Mouse (Mus musculus) lung, embryonic 15.5 days (tissue): Measurements from ENCODE around the gene Psmd4. TPM values are rescaled to one million over a fixed set of nuclear protein-coding genes. Genes with fewer than 3 reads are reported as not detected.

Source experiments
- ATAC-seq: fragments of 200-750 bp; cut with Nextera tagmentation; 2 replicates; pipeline ENCODE4 v1.8.0; 2017; ENCODE audit warnings: moderate number of reproducible peaks, borderline replicate concordance; ENCODE audit not compliant: low FRiP score, low TSS enrichment; ENCODE audit errors: extremely low read depth
- H3K27ac ChIP-seq: fragments of 300-500 bp; sonication (generic); 2 replicates; pipeline ENCODE4 v1.5.1; 2015; ENCODE audit warnings: moderate library complexity, mild to moderate bottlenecking, inconsistent platforms
- H3K27me3 ChIP-seq: fragments of 300-500 bp; sonication (generic); 2 replicates; pipeline ENCODE4 v1.6.1; 2015; ENCODE audit warnings: inconsistent platforms
- H3K36me3 ChIP-seq: fragments of 300-500 bp; sonication (generic); 2 replicates; pipeline ENCODE4 v1.6.1; 2015; ENCODE audit warnings: inconsistent platforms
- H3K4me1 ChIP-seq: fragments of 300-500 bp; sonication (generic); 2 replicates; pipeline ENCODE4 v1.6.1; 2015; ENCODE audit warnings: inconsistent platforms
- H3K4me2 ChIP-seq: fragments of 300-500 bp; sonication (generic); 2 replicates; pipeline ENCODE4 v1.6.1; 2015; ENCODE audit warnings: inconsistent platforms, mild to moderate bottlenecking, moderate library complexity
- H3K4me3 ChIP-seq: fragments of 300-500 bp; sonication (generic); 2 replicates; pipeline ENCODE4 v1.5.1; 2015; ENCODE audit warnings: mild to moderate bottlenecking, inconsistent platforms
- H3K9ac ChIP-seq: fragments of 300-500 bp; sonication (generic); 2 replicates; pipeline ENCODE4 v1.6.1; 2015; ENCODE audit warnings: inconsistent platforms
- H3K9me3 ChIP-seq: fragments of 300-500 bp; sonication (generic); 2 replicates; pipeline ENCODE4 v1.6.1; 2016; ENCODE audit warnings: inconsistent platforms
- WGBS: fragments of 180-500 bp; shearing (Covaris S2); methylation state at CpG from one replicate; pipeline ENCODE4 v1.1.7; 2015; 5-methylcytosine and 5-hydroxymethylcytosine counted together
- polyA plus RNA-seq: library from polyadenylated mRNA; unstranded; fragments of >200 nt; fragmentation: Nextera tagmentation; extraction: Ambion mirVana; gene quantifications from 2 replicates; pipeline ENCODE4 v1.2.1, GENCODE M21; 2015

Gene Psmd4
- polyA plus RNA-seq: 239 and 245 TPM in 2 replicates

DNA sequence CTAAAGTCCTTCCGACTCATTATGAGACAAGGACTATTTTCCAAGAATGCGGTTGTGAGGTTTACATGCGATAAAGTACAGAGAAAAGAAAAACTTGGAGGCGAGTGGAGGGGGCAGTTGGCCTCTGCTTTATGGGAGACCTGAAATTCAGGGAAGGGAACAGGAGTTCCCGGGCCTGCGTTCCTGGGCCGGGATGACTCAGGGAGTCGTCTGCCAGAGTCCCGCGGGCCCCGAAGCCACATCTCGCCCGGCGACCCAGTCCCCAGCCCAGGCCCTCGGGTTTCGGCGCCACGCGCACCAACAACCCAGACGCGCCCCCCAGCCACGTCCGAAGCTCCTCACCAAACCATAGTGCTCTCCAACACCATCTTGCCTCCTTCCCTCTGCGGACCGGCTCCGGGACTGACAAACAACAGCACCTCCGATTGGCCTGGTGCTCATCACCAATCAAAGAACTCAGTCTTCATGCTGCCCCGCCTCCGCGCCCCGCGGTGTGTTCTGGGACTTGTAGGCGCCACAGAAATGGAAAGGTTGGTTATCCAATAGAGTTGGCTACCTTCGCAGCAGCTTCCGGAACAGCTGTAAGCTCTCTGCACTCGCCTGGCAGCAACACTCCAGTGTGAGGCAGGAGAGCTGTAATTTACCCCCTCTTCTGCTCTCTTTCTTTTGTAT, at the start of gene Psmd4:
TSS of gene Psmd4 (minus strand) at position 449 of the 672 bp plus-strand sequence.
- Histone ChIP-seq H3K27me3 (no peaks in the 10 kb centered on the region), H3K36me3 (0 out of 2 replicates have a peak, but pooled peaks cover 3% of the 10 kb centered on the region), H3K9ac (peak within 1 kb of the TSS; percentile 94), H3K9me3 (no peaks in the 10 kb centered on the region), H3K4me1 (peaks cover 8% of the 10 kb centered on the region), H3K27ac (peak within 1 kb of the TSS; percentile 90), H3K4me3 (peak within 1 kb of the TSS; percentile 88), H3K4me2 (peak within 1 kb of the TSS; percentile 61)
- WGBS: under 1% methylated on average over 34 of the region's 36 CpGs
- peak; percentile 99 for ATAC-seq

GRCm38 (mm10) chr3:95088071-95088470, 45.7 kb upstream of the Psmd4 start:
- H3K9me3 ChIP-seq: no peaks in the 10 kb centered on the region
- H3K4me2 ChIP-seq: no peak overlapping the region
- no peak overlapping the region for H3K27ac ChIP-seq
- WGBS: 93% methylated on average over 1 of the region's 1 CpGs
- H3K27me3 ChIP-seq: no peaks in the 10 kb centered on the region
- ATAC-seq: no peak
- H3K4me3 ChIP-seq: no peak overlapping the region
- no peak overlapping the region for H3K9ac ChIP-seq
- no peaks in the 10 kb centered on the region for H3K4me1 ChIP-seq
- H3K36me3 ChIP-seq: peaks cover 7% of the 10 kb centered on the region; the same call in 1 of the 2 replicates

DNA sequence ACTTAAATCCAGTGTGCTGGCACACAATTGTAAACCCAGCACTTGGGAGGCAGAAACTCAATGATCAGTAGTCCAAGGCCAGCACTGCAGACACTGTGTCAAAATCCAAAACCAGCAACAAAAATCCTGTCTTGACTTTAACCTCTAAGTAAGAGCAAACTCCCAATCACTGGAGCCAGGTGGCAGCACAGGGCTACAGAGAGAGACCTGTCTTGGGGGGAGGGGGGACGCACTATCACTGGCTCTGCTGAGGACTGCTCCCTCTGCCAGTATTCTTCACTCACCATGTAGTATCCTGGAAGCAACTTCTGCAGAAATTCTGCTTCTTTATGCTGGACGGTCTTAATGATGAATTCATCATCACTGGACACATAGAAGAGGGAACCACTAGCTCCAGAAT, 29.2 kb upstream of the Psmd4 start:
- no peaks in the 10 kb centered on the region for H3K27me3 ChIP-seq
- H3K36me3 ChIP-seq: peaks cover 83% of the 10 kb centered on the region
- H3K9me3 ChIP-seq: no peaks in the 10 kb centered on the region
- H3K4me3 ChIP-seq: no peak overlapping the region
- H3K4me2 ChIP-seq: no peak overlapping the region
- H3K4me1 ChIP-seq: no peaks in the 10 kb centered on the region
- no peak for ATAC-seq
- H3K27ac ChIP-seq: no peak overlapping the region
- H3K9ac ChIP-seq: no peak overlapping the region
- 91% methylated on average over 2 of the region's 2 CpGs for WGBS

- no peaks in the 10 kb centered on the region for H3K9me3 ChIP-seq
- no peak overlapping the region for H3K9ac ChIP-seq
- peaks cover 93% of the 10 kb centered on the region for H3K36me3 ChIP-seq
- ATAC-seq: no peak
- no peak overlapping the region for H3K4me2 ChIP-seq
- H3K27me3 ChIP-seq: no peaks in the 10 kb centered on the region
- no peaks in the 10 kb centered on the region for H3K4me1 ChIP-seq
- no peak overlapping the region for H3K4me3 ChIP-seq
- 83% methylated on average over 11 of the region's 11 CpGs for WGBS
- no peak overlapping the region for H3K27ac ChIP-seq
Observed at GRCm38 (mm10) chr3:95066570-95066969, 24.2 kb upstream of the Psmd4 start.

DNA sequence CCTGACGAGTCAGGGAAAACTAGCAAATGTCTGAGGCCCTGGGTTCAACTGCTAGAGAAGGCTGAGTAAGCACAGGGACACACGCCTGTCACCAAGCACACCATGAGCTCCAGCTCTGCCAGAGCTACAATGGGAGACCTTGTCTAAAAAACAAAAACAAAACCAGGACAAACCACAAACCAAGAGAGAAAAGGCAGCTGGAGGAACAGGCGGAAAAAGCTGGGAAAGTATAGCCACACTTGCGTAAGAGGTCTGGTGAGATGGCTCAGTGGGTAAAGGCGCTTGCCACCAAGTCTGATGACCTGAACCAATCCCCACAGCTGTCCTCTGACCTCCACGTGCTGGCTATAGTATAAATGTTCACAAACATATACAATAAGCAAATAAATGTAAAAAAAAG, 23.7 kb upstream of the Psmd4 start:
- no peak for ATAC-seq

DNA sequence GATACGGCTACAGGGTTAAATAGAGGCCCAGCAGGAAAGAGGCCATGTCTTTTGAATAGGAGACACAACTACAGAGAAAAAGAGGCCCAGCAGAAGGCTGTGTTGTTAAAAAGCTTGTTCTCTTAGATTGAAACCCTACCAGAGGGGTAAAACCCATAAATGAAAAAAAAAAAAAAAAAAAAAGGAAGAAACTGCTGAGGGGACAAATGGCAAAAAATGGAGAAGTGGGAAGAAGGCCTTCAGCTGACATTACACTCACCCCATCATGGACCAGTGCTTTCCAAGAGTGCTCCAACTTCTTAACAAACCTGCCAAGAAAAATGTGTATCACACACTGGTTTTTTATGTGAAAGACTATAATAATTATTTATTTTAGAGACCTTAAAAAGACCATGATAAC, 23.1 kb upstream of the Psmd4 start:
- no peak overlapping the region for H3K4me2 ChIP-seq
- peaks cover 93% of the 10 kb centered on the region for H3K36me3 ChIP-seq
- no peaks in the 10 kb centered on the region for H3K9me3 ChIP-seq
- no peak overlapping the region for H3K9ac ChIP-seq
- no peaks in the 10 kb centered on the region for H3K4me1 ChIP-seq
- H3K27me3 ChIP-seq: no peaks in the 10 kb centered on the region
- 81% methylated on average over 1 of the region's 1 CpGs for WGBS
- H3K4me3 ChIP-seq: no peak overlapping the region
- no peak overlapping the region for H3K27ac ChIP-seq
- no peak for ATAC-seq

More for the DNA sequence above, 23.7 kb upstream of the Psmd4 start:
- H3K27ac ChIP-seq: no peak overlapping the region
- H3K9me3 ChIP-seq: no peaks in the 10 kb centered on the region
- H3K27me3 ChIP-seq: no peaks in the 10 kb centered on the region
- H3K4me1 ChIP-seq: no peaks in the 10 kb centered on the region
- H3K9ac ChIP-seq: no peak overlapping the region
- H3K4me3 ChIP-seq: no peak overlapping the region
- H3K4me2 ChIP-seq: no peak overlapping the region
- peaks cover 93% of the 10 kb centered on the region for H3K36me3 ChIP-seq
- WGBS: 86% methylated on average over 6 of the region's 6 CpGs

- Histone ChIP-seq H3K27ac (no peak overlapping the region), H3K4me1 (no peaks in the 10 kb centered on the region), H3K4me3 (no peak overlapping the region), H3K9me3 (no peaks in the 10 kb centered on the region), H3K36me3 (peaks cover 95% of the 10 kb centered on the region), H3K4me2 (no peak overlapping the region), H3K9ac (no peak overlapping the region), H3K27me3 (no peaks in the 10 kb centered on the region)
- ATAC-seq: no peak
- 92% methylated on average over 4 of the region's 4 CpGs for WGBS
Observed at GRCm38 (mm10) chr3:95063741-95064140, 21.3 kb upstream of the Psmd4 start.

- peaks cover 24% of the 10 kb centered on the region for H3K4me1 ChIP-seq
- no peak overlapping the region for H3K4me3 ChIP-seq
- H3K9me3 ChIP-seq: no peaks in the 10 kb centered on the region
- no peak overlapping the region for H3K27ac ChIP-seq
- no peaks in the 10 kb centered on the region for H3K27me3 ChIP-seq
- peaks cover 48% of the 10 kb centered on the region for H3K36me3 ChIP-seq
- ATAC-seq: no peak
- H3K4me2 ChIP-seq: no peak overlapping the region
- 77% methylated on average over 8 of the region's 8 CpGs for WGBS
- no peak overlapping the region for H3K9ac ChIP-seq
Observed at GRCm38 (mm10) chr3:95058078-95058477, 15.7 kb upstream of the Psmd4 start.

DNA sequence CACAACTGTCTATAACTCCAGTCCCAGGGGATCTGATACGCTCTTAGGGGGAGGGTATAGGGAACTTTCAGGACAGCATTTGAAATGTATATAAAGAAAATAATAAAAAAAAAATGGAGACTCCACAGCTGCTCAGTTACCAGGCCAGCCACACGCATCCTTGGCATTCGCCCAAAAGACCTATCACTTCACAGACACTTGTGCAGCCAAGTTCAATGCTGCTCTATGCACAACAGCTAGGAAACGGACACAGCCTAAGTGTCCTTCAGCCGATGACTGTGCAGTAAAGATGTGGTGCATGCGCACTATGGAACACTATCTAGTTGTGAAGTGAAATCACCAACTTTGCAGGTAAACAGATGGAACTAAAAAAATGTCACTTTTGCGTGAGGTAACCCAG, 13.9 kb upstream of the Psmd4 start:
- peaks cover 24% of the 10 kb centered on the region for H3K4me1 ChIP-seq
- peaks cover 32% of the 10 kb centered on the region for H3K36me3 ChIP-seq
- H3K4me2 ChIP-seq: no peak overlapping the region
- no peak overlapping the region for H3K9ac ChIP-seq
- H3K27me3 ChIP-seq: no peaks in the 10 kb centered on the region
- H3K4me3 ChIP-seq: no peak overlapping the region
- WGBS: 56% methylated on average over 7 of the region's 7 CpGs
- no peaks in the 10 kb centered on the region for H3K9me3 ChIP-seq
- peak; percentile 61; the same call in 1 of the 2 replicates for ATAC-seq
- H3K27ac ChIP-seq: no peak overlapping the region

DNA sequence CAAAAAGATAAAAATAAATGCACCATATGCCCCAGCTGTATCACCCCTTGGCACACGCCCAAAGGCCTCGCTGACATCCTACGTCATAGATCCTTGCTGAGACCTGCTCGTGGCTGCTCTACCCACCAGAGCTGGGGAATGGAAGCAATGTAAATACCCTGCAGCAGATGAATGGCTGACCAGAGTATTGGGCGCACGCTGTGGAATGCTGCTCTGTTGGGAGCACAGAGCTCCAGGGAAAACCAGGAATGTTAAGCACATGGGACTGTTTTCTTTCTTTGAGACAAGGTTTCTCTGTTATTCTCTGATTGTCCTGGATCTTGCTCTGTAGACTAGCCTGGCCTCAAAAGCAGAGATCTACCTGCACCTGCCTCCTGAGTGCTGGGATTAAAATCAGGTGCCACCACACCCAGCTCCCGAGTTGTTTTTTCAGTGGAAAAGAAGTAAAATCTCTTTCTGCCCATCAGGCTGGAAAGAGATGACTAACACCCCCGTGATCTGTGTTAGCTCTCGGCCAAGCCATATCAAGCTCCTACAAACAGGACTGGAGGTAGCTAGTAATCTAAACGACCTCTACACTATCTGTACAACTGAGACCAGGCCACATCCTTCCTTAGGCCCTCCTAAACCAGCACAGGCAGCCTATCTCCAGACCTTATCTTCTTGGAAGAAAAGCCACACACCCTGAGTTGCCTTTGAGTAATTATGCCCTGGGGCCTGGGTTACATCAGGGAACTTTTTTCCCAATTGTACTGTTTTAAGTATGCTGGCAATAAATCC, 12.3 kb upstream of the Psmd4 start:
- 23% methylated on average over 10 of the region's 10 CpGs for WGBS

DNA sequence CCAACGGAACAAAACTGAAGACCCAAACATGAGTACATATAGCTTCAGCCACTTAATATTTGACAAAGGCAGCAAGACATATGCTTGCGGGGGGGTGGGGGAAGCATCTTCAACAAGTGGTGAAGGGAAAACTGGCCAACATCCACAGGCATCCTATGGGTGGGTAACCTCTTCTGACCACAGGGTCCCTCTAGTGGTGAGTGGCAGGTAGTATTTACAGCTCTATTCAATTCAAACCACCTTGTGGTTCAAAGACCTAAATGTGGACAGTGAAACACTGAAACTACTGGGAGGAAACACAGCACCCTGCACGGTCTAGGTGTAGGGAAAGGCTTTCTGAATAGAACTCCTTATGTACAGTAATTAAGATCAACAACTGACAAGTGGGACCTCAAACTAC, 11.3 kb upstream of the Psmd4 start:
- no peak overlapping the region; the same call in 1 of the 2 replicates for H3K27ac ChIP-seq
- ATAC-seq: no peak

More for the DNA sequence above, 12.3 kb upstream of the Psmd4 start:
- Histone ChIP-seq H3K27me3 (no peaks in the 10 kb centered on the region), H3K4me3 (no peak overlapping the region), H3K9me3 (no peaks in the 10 kb centered on the region), H3K4me1 (peaks cover 24% of the 10 kb centered on the region), H3K36me3 (peaks cover 16% of the 10 kb centered on the region), H3K27ac (peak overlapping the region; percentile 74), H3K4me2 (no peak overlapping the region; the same call in 1 of the 2 replicates), H3K9ac (no peak overlapping the region)
- peak; percentile 78 for ATAC-seq

GRCm38 (mm10) chr3:95052959-95053358, 10.5 kb upstream of the Psmd4 start:
- ATAC-seq: no peak
- Histone ChIP-seq H3K4me1 (peaks cover 24% of the 10 kb centered on the region), H3K9ac (no peak overlapping the region), H3K27ac (no peak overlapping the region), H3K4me2 (no peak overlapping the region), H3K4me3 (no peak overlapping the region), H3K27me3 (no peaks in the 10 kb centered on the region), H3K9me3 (no peaks in the 10 kb centered on the region), H3K36me3 (peaks cover under 1% of the 10 kb centered on the region; the same call in 1 of the 2 replicates)
- WGBS: 28% methylated on average over 1 of the region's 1 CpGs

More for the DNA sequence above, 11.3 kb upstream of the Psmd4 start:
- Histone ChIP-seq H3K4me2 (no peak overlapping the region), H3K9me3 (no peaks in the 10 kb centered on the region), H3K27me3 (no peaks in the 10 kb centered on the region), H3K36me3 (peaks cover 6% of the 10 kb centered on the region), H3K4me3 (no peak overlapping the region), H3K4me1 (peaks cover 24% of the 10 kb centered on the region), H3K9ac (no peak overlapping the region)
- 39% methylated on average over 3 of the region's 3 CpGs for WGBS
